Mouse (Mus musculus): ENCODE results near the gene Slc25a42. TPM values are rescaled to one million over a fixed set of nuclear protein-coding genes. Genes with fewer than 3 reads are reported as not detected.

Slc25a42 gene
- polyA plus RNA-seq, 1 experiment from 2014 or later: 5.8 TPM

GRCm38 (mm10) chr8:70211726-70212111, 386 bp downstream of the Slc25a42 start:
- peak overlapping the region; percentile 66 for H3K9ac ChIP-seq
- peak overlapping the region; percentile 93 for H3K4me2 ChIP-seq
- no peaks in the 10 kb centered on the region for H3K27me3 ChIP-seq
- ATAC-seq (ENCODE audit: insufficient number of reproducible peaks, low FRiP score, low TSS enrichment, low read depth): no peak
- H3K4me1 ChIP-seq: peaks cover 20% of the 10 kb centered on the region
- WGBS: 3% methylated on average over 31 of the region's 31 CpGs
- no peaks in the 10 kb centered on the region for H3K9me3 ChIP-seq
- peak overlapping the region; percentile 38; the same call in 1 of the 2 replicates for H3K27ac ChIP-seq
- H3K4me3 ChIP-seq: peak overlapping the region; percentile 74
- no peaks in the 10 kb centered on the region for H3K36me3 ChIP-seq

DNA sequence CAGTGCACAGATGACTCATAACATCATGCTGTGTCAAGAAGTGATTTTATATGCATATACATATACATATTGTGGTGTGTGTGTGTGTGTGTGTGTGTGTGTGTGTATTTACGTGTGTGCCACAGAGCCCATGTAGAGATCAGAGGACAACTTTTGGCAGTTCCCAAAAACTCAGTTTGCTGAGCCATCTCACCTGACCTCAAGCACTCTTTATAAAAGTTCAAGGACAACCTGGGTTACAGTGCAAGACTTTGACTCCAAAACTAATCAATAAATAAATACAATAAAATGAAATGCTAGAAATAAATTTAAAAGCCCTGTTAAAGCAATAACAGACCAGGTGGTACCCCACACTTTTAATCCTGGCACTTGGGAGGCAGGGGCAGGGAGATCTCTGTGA, 830 bp downstream of the Slc25a42 start:
- Histone ChIP-seq H3K4me1 (peaks cover 20% of the 10 kb centered on the region), H3K9me3 (no peaks in the 10 kb centered on the region), H3K9ac (peak overlapping the region; percentile 66; the same call in 1 of the 2 replicates), H3K36me3 (no peaks in the 10 kb centered on the region), H3K27me3 (no peaks in the 10 kb centered on the region), H3K4me2 (peak overlapping the region; percentile 93), H3K4me3 (peak overlapping the region; percentile 74), H3K27ac (no peak overlapping the region)
- 85% methylated on average over 1 of the region's 1 CpGs for WGBS
- ATAC-seq (ENCODE audit: insufficient number of reproducible peaks, low FRiP score, low TSS enrichment, low read depth): no peak

- Histone ChIP-seq H3K4me2 (peak overlapping the region; percentile 29; the same call in 1 of the 2 replicates), H3K9ac (0 out of 2 replicates have a peak overlapping the region, but pooled peaks have one; percentile 1), H3K4me3 (peak overlapping the region; percentile 15), H3K36me3 (no peaks in the 10 kb centered on the region), H3K9me3 (no peaks in the 10 kb centered on the region), H3K27ac (peak overlapping the region; percentile 38; the same call in 1 of the 2 replicates), H3K4me1 (peaks cover 20% of the 10 kb centered on the region), H3K27me3 (no peaks in the 10 kb centered on the region)
- no peak for ATAC-seq (ENCODE audit: insufficient number of reproducible peaks, low FRiP score, low TSS enrichment, low read depth)
- 15% methylated on average over 8 of the region's 8 CpGs for WGBS
Measured at GRCm38 (mm10) chr8:70210538-70210937, 1.6 kb downstream of the Slc25a42 start.

GRCm38 (mm10) chr8:70208130-70208529, 4.0 kb downstream of the Slc25a42 start:
- no peak for ATAC-seq (ENCODE audit: insufficient number of reproducible peaks, low FRiP score, low TSS enrichment, low read depth)
- Histone ChIP-seq H3K36me3 (no peaks in the 10 kb centered on the region), H3K9ac (no peak overlapping the region), H3K4me1 (peaks cover 18% of the 10 kb centered on the region), H3K27ac (no peak overlapping the region), H3K9me3 (no peaks in the 10 kb centered on the region), H3K4me2 (no peak overlapping the region), H3K27me3 (no peaks in the 10 kb centered on the region), H3K4me3 (no peak overlapping the region)
- WGBS: 39% methylated on average over 1 of the region's 1 CpGs

DNA sequence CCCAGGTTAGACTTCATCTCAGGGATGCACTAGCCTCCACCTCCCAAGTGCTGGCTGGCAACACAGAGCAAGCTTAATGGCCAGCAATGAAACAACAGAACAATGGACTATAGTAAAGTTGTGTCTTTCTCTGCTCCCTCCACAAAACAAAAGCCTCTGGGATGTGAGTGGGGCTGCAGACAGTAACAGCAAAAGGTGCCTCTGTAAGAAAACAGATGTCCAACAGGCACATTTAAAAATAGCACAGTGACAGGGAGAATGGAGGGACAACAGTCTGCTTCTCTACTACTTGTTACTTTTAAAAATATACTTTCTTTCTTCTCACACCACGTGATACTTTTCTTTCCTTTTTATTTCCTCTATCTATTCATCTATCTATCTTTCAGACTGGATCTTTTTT, 7.3 kb downstream of the Slc25a42 start:
- no peak overlapping the region for H3K27ac ChIP-seq
- 0 out of 2 replicates have a peak, but pooled peaks cover 2% of the 10 kb centered on the region for H3K4me1 ChIP-seq
- H3K9me3 ChIP-seq: no peaks in the 10 kb centered on the region
- WGBS: 67% methylated on average over 1 of the region's 1 CpGs
- no peak for ATAC-seq (ENCODE audit: insufficient number of reproducible peaks, low FRiP score, low TSS enrichment, low read depth)
- no peaks in the 10 kb centered on the region for H3K36me3 ChIP-seq
- no peaks in the 10 kb centered on the region for H3K27me3 ChIP-seq
- no peak overlapping the region for H3K9ac ChIP-seq
- no peak overlapping the region for H3K4me3 ChIP-seq
- no peak overlapping the region for H3K4me2 ChIP-seq

GRCm38 (mm10) chr8:70203072-70203471, 9.0 kb downstream of the Slc25a42 start:
- ATAC-seq (ENCODE audit: insufficient number of reproducible peaks, low FRiP score, low TSS enrichment, low read depth): no peak

GRCm38 (mm10) chr8:70201417-70201816, 10.7 kb downstream of the Slc25a42 start:
- no peaks in the 10 kb centered on the region for H3K36me3 ChIP-seq
- H3K4me1 ChIP-seq: no peaks in the 10 kb centered on the region
- no peaks in the 10 kb centered on the region for H3K9me3 ChIP-seq
- H3K9ac ChIP-seq: no peak overlapping the region
- WGBS: 68% methylated on average over 3 of the region's 3 CpGs
- no peak for ATAC-seq (ENCODE audit: insufficient number of reproducible peaks, low FRiP score, low TSS enrichment, low read depth)
- H3K4me3 ChIP-seq: no peak overlapping the region
- no peak overlapping the region for H3K4me2 ChIP-seq
- H3K27me3 ChIP-seq: no peaks in the 10 kb centered on the region
- H3K27ac ChIP-seq: no peak overlapping the region

More at GRCm38 (mm10) chr8:70203072-70203471, 9.0 kb downstream of the Slc25a42 start:
- Histone ChIP-seq H3K9ac (no peak overlapping the region), H3K4me1 (0 out of 2 replicates have a peak, but pooled peaks cover under 1% of the 10 kb centered on the region), H3K36me3 (no peaks in the 10 kb centered on the region), H3K27ac (no peak overlapping the region), H3K9me3 (no peaks in the 10 kb centered on the region), H3K4me2 (no peak overlapping the region), H3K4me3 (no peak overlapping the region), H3K27me3 (no peaks in the 10 kb centered on the region)
- 60% methylated on average over 4 of the region's 4 CpGs for WGBS

DNA sequence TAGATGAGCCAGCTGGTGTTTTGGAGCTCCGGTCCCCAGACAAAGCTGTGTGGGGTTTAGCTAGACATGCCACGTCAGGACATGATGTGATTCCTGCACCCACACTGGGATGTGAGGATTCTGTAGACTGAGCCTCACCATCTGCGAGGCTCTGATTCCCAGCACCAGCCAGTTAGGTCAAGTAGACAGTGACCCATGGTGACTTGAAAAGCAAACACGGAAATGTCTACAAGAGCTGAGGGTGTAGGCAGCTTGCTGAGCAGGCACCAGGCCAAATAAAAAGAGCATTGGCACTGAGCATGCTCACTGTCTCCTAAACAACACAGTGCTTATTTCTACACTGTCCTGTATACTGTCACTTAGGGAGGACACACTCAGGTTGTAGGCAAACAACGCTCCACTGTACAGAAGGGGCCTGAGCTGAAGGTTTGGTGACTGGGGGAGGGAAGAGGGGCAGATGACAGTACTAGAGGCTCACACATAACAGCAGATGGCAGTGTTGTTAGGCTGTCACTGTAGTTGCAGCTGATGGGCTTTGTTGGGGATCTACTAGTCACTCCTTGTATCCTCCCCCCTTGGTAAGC, 11.9 kb downstream of the Slc25a42 start:
- H3K27me3 ChIP-seq: no peaks in the 10 kb centered on the region
- no peaks in the 10 kb centered on the region for H3K9me3 ChIP-seq
- no peaks in the 10 kb centered on the region for H3K36me3 ChIP-seq
- ATAC-seq (ENCODE audit: insufficient number of reproducible peaks, low FRiP score, low TSS enrichment, low read depth): no peak
- H3K9ac ChIP-seq: no peak overlapping the region
- H3K4me1 ChIP-seq: no peaks in the 10 kb centered on the region
- no peak overlapping the region for H3K4me2 ChIP-seq
- 71% methylated on average over 5 of the region's 5 CpGs for WGBS
- no peak overlapping the region for H3K27ac ChIP-seq
- no peak overlapping the region for H3K4me3 ChIP-seq

GRCm38 (mm10) chr8:70197603-70198002, 14.5 kb downstream of the Slc25a42 start:
- no peak for ATAC-seq (ENCODE audit: insufficient number of reproducible peaks, low FRiP score, low TSS enrichment, low read depth)
- Histone ChIP-seq H3K4me3 (no peak overlapping the region), H3K9ac (no peak overlapping the region), H3K4me1 (no peaks in the 10 kb centered on the region), H3K36me3 (no peaks in the 10 kb centered on the region), H3K27me3 (no peaks in the 10 kb centered on the region), H3K4me2 (no peak overlapping the region), H3K9me3 (no peaks in the 10 kb centered on the region), H3K27ac (no peak overlapping the region)
- WGBS: 49% methylated on average over 7 of the region's 7 CpGs

GRCm38 (mm10) chr8:70195762-70196161, 16.3 kb downstream of the Slc25a42 start:
- Histone ChIP-seq H3K4me2 (no peak overlapping the region), H3K9me3 (no peaks in the 10 kb centered on the region), H3K9ac (no peak overlapping the region), H3K4me3 (no peak overlapping the region), H3K27ac (no peak overlapping the region), H3K36me3 (peaks cover 6% of the 10 kb centered on the region; the same call in 1 of the 2 replicates), H3K4me1 (no peaks in the 10 kb centered on the region), H3K27me3 (no peaks in the 10 kb centered on the region)
- no peak for ATAC-seq (ENCODE audit: insufficient number of reproducible peaks, low FRiP score, low TSS enrichment, low read depth)
- WGBS: 72% methylated on average over 2 of the region's 2 CpGs

GRCm38 (mm10) chr8:70194191-70194590, 17.9 kb downstream of the Slc25a42 start:
- Histone ChIP-seq H3K9me3 (no peaks in the 10 kb centered on the region), H3K27ac (no peak overlapping the region), H3K9ac (no peak overlapping the region), H3K4me1 (no peaks in the 10 kb centered on the region), H3K36me3 (peaks cover 6% of the 10 kb centered on the region; the same call in 1 of the 2 replicates), H3K4me2 (no peak overlapping the region), H3K4me3 (no peak overlapping the region), H3K27me3 (no peaks in the 10 kb centered on the region)
- 72% methylated on average over 3 of the region's 3 CpGs for WGBS
- no peak for ATAC-seq (ENCODE audit: insufficient number of reproducible peaks, low FRiP score, low TSS enrichment, low read depth)

GRCm38 (mm10) chr8:70193238-70193637, 18.9 kb downstream of the Slc25a42 start:
- Histone ChIP-seq H3K9ac (no peak overlapping the region), H3K4me2 (no peak overlapping the region), H3K4me3 (no peak overlapping the region), H3K9me3 (no peaks in the 10 kb centered on the region), H3K4me1 (no peaks in the 10 kb centered on the region), H3K27me3 (no peaks in the 10 kb centered on the region), H3K27ac (no peak overlapping the region), H3K36me3 (peaks cover 8% of the 10 kb centered on the region; the same call in 1 of the 2 replicates)
- 70% methylated on average over 5 of the region's 5 CpGs for WGBS
- no peak for ATAC-seq (ENCODE audit: insufficient number of reproducible peaks, low FRiP score, low TSS enrichment, low read depth)
